Mouse (Mus musculus): ENCODE measurements around the gene Snx9.
A peak's percentile ranks its signal among the peaks of the same experiment; 100 is the strongest.

Gene Snx9

DNA sequence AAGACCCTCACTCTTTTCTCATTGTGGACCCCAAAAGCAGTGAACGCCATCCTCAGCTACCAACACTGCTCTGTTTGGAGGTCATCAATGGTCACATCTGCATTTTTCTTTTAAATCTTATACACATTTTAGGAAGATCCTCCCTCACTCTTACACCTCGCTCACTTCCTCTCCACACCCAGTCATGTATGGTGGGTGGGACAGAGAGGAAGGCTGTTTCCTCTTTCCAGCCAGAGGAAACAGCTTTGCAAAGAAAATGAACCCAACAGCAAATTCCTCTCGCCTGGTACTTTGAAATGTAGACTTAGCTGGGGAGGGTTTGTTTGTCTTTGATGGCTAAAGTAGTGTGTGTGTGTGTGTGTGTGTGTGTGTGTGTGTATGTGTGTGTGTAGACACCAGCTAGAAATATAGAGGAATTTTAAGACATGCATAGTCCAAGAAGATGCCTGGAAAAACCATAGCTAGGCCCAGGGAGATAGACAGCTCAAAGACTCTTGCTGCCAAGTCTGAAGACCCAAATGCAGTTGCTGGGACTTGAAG, 33.2 kb upstream of the Snx9 start:
- ATAC-seq (ENCODE audit: low TSS enrichment) = no peak

DNA sequence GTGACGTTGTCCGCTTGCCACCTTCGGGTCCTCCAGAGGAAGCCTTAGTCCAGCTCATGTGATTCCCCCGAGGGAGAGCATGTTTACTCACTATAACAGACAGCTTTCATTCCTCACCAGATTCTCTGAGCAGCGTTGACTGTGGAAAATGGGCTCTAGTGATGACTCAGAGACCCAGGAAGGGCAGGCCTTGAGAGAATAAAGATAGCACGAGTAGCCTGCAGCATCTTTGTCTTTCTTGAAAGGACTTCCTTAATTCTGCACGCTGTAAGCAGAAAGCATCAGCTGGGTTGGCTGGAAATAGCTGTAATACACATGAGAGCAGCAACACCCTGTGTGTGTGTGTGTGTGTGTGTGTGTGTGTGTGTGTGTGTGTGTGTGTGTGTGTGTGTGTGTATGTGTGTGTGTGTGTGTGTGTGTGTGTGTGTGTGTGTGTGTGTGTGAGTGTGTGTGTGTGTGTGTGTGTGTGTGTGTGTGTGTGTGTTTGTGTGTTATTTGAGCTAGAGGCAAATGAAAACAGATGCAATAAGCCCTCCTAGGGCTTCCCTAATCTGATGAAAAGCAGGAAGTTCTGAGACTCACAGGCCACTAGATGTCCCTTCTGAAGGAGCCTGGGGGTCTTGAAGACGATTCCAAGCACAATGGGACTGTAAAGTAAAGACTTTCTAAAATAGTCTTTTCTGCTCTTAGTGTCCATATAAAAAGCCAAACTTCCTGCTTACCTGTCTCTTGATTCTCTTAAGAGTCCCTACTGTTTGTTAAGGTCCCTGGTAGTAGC, 27.1 kb upstream of the Snx9 start:
- no peak; the same call in 1 of the 2 replicates for ATAC-seq (ENCODE audit: low TSS enrichment)

DNA sequence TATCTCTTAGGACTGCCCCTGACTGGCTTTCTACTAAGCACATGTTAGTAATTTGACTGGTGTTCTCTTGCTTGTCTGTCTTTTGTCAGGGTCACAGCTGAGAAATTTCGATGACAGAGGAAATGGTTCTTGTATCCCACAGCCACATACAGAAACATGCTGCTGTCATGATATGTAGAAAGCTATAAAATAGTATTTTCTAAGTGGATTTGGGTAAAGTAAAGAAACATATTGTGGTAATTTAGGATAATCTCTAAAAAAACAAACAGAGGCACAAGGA, 26.5 kb upstream of the Snx9 start:
- ATAC-seq (ENCODE audit: low TSS enrichment) = no peak

DNA sequence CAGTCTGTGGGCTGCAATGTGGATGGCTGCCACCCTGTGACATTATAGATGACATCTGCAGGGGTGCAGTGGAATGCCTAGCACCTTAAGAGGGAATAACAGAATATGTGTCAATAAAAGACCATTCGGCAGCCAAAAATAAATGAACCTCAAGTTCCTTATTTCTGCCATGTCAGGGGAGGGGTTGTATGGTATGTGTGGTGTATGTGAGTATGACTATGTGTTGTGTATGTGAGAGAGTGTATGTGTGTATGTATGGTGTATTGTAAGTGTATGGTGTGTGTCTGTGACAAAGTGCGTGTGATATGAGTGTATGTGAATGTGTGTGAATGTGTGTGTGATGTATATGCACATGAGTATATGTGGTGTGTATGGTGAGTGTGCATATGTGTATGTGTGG, 23.3 kb upstream of the Snx9 start:
- no peak for ATAC-seq (ENCODE audit: low TSS enrichment)

DNA sequence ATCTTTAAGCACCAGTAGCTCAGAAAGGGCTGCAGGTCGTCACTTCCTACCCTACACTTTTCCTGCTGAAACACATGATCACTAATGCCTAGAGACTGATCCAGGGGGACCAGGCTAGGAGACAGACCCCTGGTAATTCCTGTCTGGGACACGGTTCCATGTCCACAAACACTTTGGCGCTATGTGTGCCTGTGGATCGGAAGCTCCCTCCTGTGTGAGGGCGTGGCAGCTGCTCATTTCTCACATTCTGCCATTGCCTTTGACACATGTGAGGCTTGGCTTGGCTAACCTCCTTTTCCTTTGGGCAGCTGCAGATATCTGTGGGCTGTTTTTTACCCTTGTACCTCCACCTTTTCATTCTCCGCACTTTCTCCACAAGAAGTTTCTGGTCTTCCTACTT, 22.0 kb upstream of the Snx9 start:
- ATAC-seq (ENCODE audit: low TSS enrichment) = no peak

DNA sequence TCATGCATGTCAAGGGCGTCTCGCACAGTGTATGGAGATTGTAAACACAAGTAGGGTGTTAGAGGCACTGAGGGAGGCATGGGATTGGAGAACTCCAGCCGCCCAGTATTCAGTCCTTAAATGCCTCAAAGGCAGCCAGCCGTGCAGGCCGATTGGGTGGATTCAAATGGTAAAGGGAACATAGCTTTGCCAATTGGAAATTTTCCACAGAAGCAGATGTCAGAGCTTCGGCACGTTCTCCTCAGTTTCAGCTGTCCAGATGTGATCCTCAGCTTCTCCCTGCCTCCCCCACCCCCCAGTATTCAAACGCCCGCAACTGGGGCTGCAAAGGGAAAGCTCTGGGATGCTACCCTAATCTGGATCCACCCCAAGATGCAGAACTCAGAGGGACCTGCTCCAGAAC, 21.3 kb upstream of the Snx9 start:
- no peak for ATAC-seq (ENCODE audit: low TSS enrichment)

DNA sequence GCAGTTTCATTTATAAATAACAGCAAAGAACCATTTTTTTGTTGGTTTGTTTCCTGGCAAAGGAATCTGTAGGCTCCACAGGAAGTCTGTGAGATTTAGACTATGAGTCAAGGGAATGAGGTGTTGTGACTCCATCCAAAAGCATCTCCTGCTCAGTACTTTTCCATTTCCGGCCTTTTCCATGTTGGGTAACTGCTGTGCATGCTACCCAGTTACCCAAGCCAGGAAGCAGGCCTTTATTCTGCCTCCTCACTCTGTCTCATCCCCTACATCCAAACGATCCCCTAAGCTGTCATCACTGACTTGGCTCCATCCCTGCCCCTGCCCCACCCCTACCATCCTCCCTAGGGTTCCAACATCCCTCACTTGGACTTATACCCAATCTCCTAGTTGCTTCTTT, 18.6 kb upstream of the Snx9 start:
- ATAC-seq (ENCODE audit: low TSS enrichment) = peak; percentile 87

DNA sequence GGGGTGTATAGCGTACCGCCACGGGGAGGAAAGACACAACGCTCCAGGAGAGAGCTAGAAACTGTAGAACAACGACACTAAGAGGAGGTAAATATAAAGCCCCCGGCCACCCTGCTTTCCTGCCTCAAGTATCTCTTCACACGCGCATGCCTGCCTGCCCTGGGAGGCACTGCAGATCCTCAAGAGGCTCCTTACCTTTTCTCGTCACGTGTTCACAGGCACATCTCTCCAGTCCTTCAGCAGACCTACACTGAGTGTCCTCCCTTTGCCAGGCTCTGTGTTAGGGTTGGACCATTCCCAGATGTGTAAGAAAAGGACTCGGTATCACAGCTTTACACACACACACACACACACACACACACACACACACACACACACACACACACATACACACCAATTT, 18.1 kb upstream of the Snx9 start:
- no peak for ATAC-seq (ENCODE audit: low TSS enrichment)

DNA sequence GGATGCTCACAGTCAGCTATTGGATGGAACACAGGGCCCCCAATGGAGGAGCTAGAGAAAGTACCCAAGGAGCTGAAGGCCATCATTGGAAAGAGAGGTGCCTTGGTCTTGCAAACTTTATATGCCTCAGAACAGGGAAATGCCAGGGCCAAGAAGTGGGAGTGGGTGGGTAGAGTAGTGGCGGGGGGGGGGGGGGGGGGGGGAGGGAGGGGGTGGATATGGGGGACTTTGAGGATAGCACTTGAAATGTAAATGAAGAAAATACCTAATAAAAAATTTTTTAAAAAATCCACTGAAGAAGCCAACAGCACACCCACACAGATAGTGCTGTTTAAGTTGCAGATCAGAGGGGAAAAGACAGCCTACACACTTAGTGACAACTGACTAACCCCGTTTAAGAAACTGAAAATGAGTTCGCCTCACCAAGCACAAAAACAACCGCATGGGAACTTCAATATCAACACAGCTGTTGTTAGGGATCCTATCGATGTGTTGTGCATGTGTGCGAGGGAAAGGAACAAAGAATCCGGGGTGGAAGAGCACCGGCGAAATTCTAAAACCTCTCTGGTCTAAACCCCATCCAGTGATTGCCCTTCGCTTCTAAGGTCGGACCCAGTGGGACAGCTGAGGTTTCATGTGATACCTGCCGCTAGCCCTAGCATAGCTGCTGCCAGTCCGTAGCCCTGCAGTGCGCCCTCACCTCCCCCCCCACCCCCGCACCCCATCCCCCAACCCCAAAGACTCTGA, 13.1 kb upstream of the Snx9 start:
- ATAC-seq (ENCODE audit: low TSS enrichment) = no peak

DNA sequence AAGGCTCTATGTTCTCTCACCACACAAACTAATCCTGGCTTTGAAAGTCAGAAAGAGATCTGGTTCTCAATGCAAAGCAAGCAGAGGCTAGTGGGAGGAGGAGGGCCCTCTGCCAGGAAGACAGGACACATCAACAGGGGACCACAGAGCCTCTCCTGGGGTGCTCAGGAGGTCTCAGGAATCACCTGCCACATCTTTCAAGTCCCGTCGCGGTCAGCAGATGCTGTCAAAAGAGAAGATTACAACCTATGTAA, 12.6 kb upstream of the Snx9 start:
- ATAC-seq (ENCODE audit: low TSS enrichment) = no peak

DNA sequence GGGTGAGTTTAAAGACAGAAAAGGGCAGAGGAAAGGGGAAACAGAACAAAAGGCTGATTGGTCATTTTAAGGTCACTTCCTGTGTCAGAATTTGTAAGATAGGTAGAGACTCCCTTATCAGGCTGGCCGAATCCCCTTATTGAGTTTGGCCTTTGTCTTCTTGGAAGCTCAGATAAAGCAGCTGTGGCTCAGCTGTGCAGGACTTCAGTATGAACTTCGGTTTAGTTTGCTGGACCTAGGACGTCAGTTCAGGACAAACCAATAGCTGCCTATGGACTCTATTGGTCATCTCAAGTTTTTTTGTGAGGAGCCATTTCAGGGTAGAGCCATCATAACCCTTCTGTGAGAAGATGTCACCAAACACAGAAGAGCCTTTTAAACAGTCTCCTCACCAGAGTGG, 12.2 kb upstream of the Snx9 start:
- no peak for ATAC-seq (ENCODE audit: low TSS enrichment)

DNA sequence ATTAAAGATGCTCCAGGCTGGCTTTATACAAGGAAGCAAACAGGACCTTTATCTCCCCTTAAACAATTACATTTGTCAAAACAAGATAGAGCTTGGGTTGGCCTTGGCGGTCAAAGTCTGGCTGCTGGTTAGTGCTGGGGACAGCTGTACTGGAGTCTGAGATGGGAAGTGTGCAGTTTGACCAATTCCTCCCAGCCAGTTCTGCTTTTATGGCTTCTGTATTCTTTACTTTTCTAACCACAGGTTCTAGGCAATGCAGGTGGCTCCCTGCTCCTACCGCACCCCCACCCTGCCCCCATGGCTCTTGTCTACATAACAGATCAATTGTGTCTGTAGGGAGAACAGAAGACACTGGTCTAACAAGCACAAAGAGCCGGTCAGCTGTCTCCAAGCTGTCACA, 11.2 kb upstream of the Snx9 start:
- no peak for ATAC-seq (ENCODE audit: low TSS enrichment)

DNA sequence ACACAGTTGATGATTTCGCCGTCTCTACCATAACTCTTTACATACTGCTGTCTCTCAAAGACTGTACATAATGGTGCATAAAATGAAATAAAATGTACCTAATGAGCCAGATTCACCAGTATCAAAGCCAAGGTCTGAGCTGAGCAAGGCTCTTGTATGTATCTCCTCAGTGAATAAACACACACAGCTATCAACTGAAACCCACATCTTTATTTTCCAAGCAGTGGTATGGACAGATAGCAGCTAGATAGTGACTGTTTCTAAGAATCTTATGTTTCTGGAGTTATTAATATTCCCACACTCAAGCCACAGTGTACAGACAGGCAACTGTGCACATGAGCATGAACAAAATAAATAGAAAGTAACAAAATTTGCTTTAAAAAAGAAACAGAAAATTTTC, 10.7 kb upstream of the Snx9 start:
- ATAC-seq (ENCODE audit: low TSS enrichment) = no peak

DNA sequence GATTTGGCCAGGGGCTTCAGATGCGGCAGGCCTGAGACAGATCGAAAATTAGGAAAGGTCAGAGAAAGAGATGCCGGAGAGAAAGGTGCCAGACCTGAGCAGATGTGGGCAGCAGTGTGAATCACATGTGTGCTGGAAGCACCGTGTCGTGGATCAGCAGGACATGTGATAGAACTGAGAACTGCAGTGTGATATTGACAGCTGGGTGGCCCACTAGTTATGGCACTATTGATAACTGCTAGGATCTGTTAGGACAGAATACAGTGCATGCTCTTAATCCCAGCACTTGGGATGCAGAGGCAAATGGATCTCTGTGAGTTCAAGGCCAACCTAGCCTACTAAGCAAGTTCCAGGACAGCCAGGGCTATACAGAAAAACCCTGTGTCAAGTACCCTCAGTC, 10.3 kb upstream of the Snx9 start:
- no peak for ATAC-seq (ENCODE audit: low TSS enrichment)

DNA sequence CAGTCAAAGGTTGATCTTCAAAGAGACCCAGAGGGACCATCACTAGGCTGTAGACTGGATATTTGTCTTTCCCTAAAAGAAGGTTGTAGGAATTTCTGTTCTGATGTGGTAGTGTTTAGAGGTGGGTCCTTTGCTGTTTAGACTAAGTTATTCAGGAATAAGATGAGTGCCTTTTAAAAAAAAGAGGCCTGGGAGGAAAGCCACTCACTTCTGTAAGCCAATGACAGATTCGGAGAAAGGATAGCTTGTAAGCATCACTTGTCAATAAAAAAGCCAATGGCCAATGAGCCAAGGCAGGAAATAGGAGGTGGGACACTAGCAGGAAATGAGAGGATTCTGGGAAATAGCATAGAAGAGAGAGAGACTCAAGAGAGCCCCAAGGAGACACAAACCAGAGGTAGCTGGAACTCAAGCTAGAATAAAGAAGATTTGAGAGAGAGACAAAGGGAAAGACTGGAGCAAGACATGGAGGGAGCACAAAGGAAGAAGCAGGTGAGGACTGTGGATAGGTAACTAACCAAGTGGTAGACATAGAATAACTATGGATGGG, 9.8 kb upstream of the Snx9 start:
- ATAC-seq (ENCODE audit: low TSS enrichment) = no peak

DNA sequence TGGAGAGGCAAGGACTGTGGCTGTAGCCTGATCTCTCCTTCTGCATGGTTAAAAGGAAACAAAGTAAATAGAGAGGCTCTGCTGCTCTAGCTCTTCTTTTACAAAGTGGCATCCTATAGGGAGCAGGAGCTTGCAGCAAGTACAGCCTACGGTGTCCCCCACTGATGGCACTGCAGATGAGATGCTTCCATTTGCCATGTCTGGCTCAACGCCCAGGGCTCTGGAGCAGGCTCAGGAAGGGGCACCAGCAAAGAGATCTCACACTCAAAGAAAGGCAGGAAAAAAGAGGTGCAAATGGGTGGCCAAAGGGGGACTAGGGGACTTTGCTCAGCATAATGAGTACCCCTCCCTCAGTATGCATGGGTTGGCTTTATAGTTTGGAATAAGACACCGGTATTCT, 7.0 kb upstream of the Snx9 start:
- no peak for ATAC-seq (ENCODE audit: low TSS enrichment)

DNA sequence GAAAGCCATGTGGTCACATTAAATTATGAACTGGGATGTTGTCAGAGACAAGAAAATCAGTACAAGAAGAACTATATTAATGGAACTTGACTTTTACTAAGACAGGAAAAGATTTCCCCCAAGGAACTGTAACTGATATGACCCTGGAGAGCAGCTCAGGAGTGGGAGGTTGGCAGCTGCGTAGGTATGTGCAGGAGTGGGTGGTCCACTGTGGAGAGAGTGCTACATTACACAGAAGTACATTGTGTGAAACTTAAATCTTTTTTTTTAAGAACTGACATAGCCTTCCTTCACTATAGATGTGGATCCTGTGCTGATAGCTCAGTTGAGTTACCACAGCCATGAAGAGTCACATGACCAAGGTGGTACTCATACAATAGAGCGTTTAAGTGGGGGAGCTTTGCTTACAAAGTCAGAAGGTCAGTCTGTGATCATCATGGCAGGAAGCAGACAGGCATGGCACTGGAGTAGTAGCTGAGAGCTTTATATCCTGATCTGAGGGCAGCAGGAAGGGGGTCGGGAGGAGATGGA, 6.3 kb upstream of the Snx9 start:
- ATAC-seq (ENCODE audit: low TSS enrichment) = peak; percentile 20; the same call in 1 of the 2 replicates

DNA sequence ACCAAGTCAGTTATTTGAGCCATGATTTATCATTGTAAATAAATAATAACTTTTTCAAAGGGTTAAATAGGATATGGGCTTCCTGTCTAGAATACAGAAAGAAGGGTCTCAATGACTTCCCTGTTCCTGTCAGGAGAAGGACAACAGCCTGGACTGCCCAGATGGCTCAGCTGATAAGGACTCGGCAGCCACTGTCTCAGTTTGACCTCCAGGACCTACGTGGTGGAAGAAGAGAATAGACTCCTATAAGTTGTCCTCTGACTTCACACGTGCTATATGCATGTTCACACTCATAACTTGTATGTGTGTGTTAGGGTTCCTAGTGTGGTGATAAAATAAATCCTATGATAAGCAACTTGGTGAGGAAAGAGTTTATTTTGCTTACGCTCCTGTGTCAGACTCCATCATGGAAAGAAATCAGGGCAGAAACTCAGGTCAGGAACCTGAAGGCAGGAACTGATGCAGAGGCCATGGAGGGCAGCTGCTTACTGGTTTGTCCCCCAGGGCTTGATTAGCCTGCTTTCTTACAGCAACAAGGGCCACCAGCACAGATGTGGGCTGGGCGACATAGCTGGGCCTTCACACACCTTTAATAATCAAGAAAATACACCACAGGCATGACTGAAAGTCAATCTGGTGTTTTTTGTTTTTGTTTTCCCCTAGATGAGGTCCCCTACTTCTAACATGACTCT, 1.4 kb upstream of the Snx9 start:
- ATAC-seq (ENCODE audit: low TSS enrichment) = no peak

DNA sequence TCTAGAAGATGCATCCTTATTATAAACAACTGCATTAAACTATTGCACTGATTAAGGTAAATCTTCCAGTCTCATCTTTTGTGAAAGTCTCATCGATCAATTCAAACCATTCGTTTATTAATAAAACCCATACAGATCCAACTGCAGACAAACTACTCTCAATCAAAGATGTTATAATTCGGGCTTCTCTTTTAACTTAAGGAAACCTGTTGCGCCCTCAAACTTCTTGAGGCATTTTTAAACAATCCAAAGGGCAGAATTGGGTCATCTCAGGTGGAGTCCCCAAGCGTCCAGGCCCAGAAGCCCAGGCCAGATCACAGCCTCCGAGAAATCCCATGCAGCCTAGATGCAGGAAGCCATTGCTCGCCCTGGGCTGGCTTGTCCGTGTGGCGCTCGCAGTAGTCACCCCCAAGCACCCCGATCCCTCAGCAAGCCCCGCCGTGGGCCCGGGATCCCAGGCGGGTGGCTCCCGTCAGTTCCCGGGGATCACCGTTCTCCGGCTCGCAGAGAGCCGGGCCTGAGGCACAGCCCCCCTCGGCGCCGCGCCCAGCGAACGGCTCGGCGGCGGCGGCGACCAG, 490 bp upstream of the Snx9 start:
- peak; percentile 40; the same call in 1 of the 2 replicates for ATAC-seq (ENCODE audit: low TSS enrichment)

DNA sequence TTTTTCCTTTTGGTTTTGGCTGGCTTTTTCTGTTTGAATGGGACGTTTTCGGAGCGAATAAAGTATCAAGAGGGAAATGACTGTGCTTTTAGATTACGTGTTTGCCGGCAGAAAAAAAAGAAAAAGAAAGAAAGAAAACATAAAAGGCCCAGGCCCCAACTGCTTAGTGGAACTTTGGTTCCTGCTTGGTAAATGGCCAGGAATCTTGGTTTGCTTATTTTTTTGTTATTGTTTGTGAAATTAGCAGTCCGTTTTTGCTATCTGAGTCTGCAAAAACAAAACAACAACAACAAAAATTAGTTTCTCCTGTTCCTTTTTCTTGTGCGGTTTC, 779 bp downstream of the Snx9 start:
- ATAC-seq (ENCODE audit: low TSS enrichment) = no peak

DNA sequence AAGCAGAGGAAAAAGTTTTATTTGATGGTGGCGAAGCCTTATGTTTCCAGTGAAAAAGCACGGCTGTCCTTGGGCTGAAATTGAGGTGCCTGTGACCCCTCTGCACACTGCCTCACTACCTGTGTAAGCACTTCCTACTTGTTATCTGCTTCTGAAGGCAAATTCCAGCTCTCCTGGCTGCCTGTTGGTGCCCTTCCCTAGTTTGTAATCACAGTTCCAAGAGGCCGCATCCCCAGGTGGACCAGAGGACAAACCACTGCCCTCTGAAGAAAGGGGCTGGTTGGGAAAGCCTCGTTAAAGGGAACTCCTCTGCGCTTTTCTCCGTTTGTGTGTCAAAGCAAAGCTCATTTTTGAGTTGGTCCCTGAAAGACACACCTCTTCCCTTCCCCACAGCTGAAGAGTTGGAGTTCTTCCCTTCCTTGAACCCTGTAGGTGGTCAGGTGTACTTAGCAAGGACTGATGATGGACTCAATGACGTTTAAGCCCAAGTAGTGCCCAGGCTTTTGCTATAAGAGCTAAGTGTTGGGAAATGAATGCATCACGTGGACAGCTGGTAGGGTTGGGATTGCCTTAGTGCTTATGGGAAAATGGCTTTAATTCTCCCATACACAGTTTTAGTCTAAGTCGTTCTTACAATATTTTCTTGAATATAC, 2.0 kb downstream of the Snx9 start:
- ATAC-seq (ENCODE audit: low TSS enrichment) = no peak

DNA sequence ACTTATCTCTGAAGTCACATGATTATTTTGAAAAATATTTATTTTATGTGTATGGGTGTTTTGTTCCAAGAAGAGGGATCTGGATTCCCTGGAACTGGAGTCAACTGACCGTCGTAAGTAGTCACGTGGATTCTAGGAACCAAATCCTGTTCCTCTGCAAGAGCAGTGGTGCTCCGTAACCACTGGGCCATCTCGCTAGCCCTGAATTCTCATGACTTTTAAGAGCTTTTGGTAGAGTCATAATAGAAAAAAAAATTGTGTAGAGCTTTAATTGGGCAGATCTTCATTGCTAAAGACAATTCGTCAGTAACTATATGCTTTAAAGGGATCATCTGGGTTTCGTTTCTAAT, 2.5 kb downstream of the Snx9 start:
- no peak for ATAC-seq (ENCODE audit: low TSS enrichment)
